Mouse (Mus musculus): ENCODE results near the gene Hspa4.
A peak's percentile ranks its signal among the peaks of the same experiment; 100 is the strongest.

DNA sequence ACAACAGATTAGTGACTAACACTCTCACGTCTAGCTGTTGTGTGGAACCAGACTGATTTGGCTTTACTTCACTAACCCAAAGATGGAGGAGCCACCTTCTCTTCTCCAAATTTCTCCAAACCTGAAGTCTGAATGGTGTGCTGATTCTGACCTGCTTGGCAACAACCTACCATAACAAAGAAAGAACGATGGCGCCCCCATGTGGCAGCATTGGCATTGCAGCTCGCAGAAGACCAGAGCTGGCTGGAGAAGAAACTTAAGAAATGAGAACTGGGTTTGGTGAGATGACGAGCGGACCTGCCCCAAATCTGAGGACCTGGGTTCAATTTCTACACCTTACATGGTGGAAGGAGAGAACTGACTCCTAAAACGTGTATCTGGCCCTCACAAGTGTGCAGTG is 45.3 kb downstream of the Hspa4 start:
- TF ChIP-seq CTCF (IDR thresholded peaks at IDR 0.05; ENCODE audit: borderline replicate concordance, insufficient read depth, low read length) (peak; percentile 41; the same call in 1 of the 2 replicates), POLR2A (IDR thresholded peaks at IDR 0.05; ENCODE audit: low read depth, low read length) (no peak)

All from embryonic fibroblast, embryonic 13.5 days (primary cell).